Mouse (Mus musculus): ENCODE measurements around the gene Lax1.

GRCm38 (mm10) chr1:133671801-133672200 is 18.1 kb downstream of the Lax1 start:
- TF ChIP-seq POLR2A (IDR thresholded peaks at IDR 0.05; ENCODE audit: low read depth, low read length) (no peak), CTCF (IDR thresholded peaks at IDR 0.05; ENCODE audit: borderline replicate concordance, insufficient read depth, low read length) (no peak)

Data from embryonic fibroblast, embryonic 13.5 days (primary cell).